Mouse (Mus musculus): ENCODE results near the gene Dnal4. TPM values are rescaled to one million over a fixed set of nuclear protein-coding genes. Genes with fewer than 3 reads are reported as not detected.

Dnal4 gene
- polyA plus RNA-seq, 1 experiment from 2014 or later: 51.2 TPM

DNA sequence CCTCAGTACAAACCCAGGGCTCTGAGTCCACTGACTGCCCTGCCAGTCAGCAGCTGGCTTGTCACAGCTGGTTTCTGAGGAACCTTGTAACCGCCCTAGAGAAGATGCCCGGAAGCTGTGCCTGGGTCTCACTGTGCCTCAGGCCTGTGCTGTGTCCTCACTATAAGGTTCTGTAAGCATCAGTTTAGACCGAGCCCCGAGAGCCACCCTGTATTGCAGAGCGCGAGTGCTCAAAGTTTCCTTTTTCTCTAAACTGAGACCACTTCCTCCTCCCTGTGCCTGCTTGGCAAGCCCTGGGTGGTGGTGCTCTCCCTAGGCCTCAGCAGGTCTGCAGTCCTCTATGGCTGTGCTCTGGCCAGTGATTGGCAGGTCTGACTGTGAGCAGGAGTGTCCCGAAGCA lies 28.5 kb downstream of the Dnal4 start:
- no peaks in the 10 kb centered on the region for H3K36me3 ChIP-seq (ENCODE audit: control insufficient read depth, insufficient read depth, low read length)
- H3K27ac ChIP-seq (ENCODE audit: low read length): no peak overlapping the region
- ATAC-seq (ENCODE audit: insufficient read depth, low FRiP score): no peak
- no peaks in the 10 kb centered on the region for H3K9me3 ChIP-seq (replicated peaks; ENCODE audit: control insufficient read depth, low read length)
- no peak overlapping the region for H3K4me2 ChIP-seq (ENCODE audit: low read depth, low read length)
- no peak overlapping the region for H3K4me3 ChIP-seq (replicated peaks; ENCODE audit: low read length)
- no peaks in the 10 kb centered on the region for H3K27me3 ChIP-seq (ENCODE audit: control insufficient read depth, insufficient read depth, low read length)
- no peak overlapping the region for H3K9ac ChIP-seq (ENCODE audit: low read length)
- WGBS: 85% methylated on average over 7 of the region's 7 CpGs
- H3K4me1 ChIP-seq (ENCODE audit: control insufficient read depth, insufficient read depth, low read length): no peaks in the 10 kb centered on the region

DNA sequence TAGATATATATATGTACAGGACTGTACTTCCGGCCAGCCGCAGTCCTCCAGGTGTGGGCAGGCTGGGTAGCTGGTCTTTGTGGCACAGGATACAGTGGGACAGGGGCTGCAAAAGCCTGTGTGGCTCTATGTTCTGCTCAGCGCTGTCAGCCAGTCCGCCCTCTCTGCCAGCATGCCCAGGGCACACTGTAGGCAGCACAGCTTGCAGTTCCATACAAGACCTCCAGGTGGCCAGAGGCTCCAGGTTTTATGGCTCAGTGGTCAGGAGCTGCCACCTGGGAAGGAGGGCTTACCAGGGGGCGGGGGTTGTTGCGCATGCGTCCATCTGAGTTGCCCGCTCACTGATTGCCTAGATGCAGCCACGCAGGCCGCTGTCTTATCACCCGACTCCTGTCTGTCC lies 29.7 kb downstream of the Dnal4 start:
- Histone ChIP-seq H3K4me1 (ENCODE audit: control insufficient read depth, insufficient read depth, low read length) (no peaks in the 10 kb centered on the region), H3K4me2 (ENCODE audit: low read depth, low read length) (no peak overlapping the region), H3K27me3 (ENCODE audit: control insufficient read depth, insufficient read depth, low read length) (no peaks in the 10 kb centered on the region), H3K9ac (ENCODE audit: low read length) (no peak overlapping the region), H3K4me3 (replicated peaks; ENCODE audit: low read length) (no peak overlapping the region), H3K36me3 (ENCODE audit: control insufficient read depth, insufficient read depth, low read length) (no peaks in the 10 kb centered on the region), H3K27ac (ENCODE audit: low read length) (no peak overlapping the region), H3K9me3 (replicated peaks; ENCODE audit: control insufficient read depth, low read length) (no peaks in the 10 kb centered on the region)
- no peak for ATAC-seq (ENCODE audit: insufficient read depth, low FRiP score)
- WGBS: 57% methylated on average over 11 of the region's 11 CpGs

DNA sequence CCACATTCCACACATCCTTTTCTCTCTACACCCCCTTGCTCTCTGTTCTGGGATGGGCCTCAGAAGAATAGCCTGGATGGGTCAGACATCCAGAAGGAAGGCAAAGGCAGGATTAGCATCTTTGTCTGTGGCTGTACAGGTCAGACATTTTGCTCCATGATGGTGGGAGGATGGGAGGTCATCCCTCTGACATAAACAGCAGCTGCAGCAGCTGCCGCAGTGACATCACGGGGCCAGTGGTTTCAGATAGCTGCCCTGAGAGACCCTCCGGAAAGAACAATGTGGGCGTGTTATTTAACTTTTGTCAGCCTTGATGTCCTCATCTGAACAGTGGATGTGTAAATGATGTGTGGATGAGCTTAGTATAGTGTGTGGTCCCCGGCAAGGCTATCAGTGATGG lies 31.8 kb downstream of the Dnal4 start:
- Histone ChIP-seq H3K4me3 (replicated peaks; ENCODE audit: low read length) (no peak overlapping the region), H3K27me3 (ENCODE audit: control insufficient read depth, insufficient read depth, low read length) (no peaks in the 10 kb centered on the region), H3K9ac (ENCODE audit: low read length) (no peak overlapping the region), H3K36me3 (ENCODE audit: control insufficient read depth, insufficient read depth, low read length) (no peaks in the 10 kb centered on the region), H3K4me1 (ENCODE audit: control insufficient read depth, insufficient read depth, low read length) (peaks cover 7% of the 10 kb centered on the region), H3K9me3 (replicated peaks; ENCODE audit: control insufficient read depth, low read length) (no peaks in the 10 kb centered on the region), H3K27ac (ENCODE audit: low read length) (no peak overlapping the region), H3K4me2 (ENCODE audit: low read depth, low read length) (no peak overlapping the region)
- WGBS: 83% methylated on average over 5 of the region's 5 CpGs
- ATAC-seq (ENCODE audit: insufficient read depth, low FRiP score): no peak

DNA sequence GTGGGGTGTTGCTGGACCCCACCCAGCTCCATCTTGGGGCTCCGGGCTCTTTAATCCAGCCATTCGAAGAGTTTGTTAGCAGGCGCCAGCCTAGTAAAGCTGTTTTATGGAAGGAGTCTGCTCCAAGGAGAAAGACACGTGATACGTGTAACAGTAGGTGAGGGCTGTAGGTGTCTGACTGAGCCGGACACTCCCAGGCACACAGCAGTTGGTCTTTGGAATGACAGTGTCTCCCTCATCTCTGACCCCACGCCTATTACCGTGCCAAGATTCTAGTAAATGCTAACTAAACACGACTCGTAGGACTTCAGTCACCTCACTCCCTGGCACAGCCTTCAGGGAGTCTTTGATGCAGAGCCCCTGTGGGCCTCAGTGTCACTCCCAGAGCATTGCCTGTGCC lies 32.3 kb downstream of the Dnal4 start:
- WGBS: 78% methylated on average over 10 of the region's 10 CpGs
- H3K9me3 ChIP-seq (replicated peaks; ENCODE audit: control insufficient read depth, low read length): no peaks in the 10 kb centered on the region
- H3K4me1 ChIP-seq (ENCODE audit: control insufficient read depth, insufficient read depth, low read length): peaks cover 10% of the 10 kb centered on the region
- H3K4me3 ChIP-seq (replicated peaks; ENCODE audit: low read length): no peak overlapping the region
- H3K9ac ChIP-seq (ENCODE audit: low read length): no peak overlapping the region
- H3K4me2 ChIP-seq (ENCODE audit: low read depth, low read length): no peak overlapping the region
- no peak overlapping the region for H3K27ac ChIP-seq (ENCODE audit: low read length)
- H3K27me3 ChIP-seq (ENCODE audit: control insufficient read depth, insufficient read depth, low read length): no peaks in the 10 kb centered on the region
- no peaks in the 10 kb centered on the region for H3K36me3 ChIP-seq (ENCODE audit: control insufficient read depth, insufficient read depth, low read length)
- ATAC-seq (ENCODE audit: insufficient read depth, low FRiP score): no peak

DNA sequence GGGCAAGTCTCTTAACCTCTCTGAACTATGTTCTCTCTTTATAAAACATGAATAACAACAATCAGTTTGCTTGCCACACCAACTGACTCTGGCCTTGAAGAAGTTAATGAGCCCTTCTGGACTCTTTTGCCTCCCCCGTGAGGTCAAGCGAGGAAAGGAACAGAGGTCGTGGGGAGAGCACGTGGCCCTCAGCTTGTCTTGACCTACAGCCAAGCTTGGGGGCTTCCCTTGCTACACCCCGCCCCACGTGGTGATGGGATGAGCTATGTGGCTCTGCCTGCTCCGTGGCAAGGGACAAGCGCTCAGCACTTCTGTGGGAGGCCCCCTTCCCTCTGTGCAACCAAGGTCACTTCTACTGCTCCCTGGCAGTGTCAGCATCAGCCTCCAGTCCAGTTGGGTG lies 32.9 kb downstream of the Dnal4 start:
- no peak overlapping the region for H3K27ac ChIP-seq (ENCODE audit: low read length)
- H3K27me3 ChIP-seq (ENCODE audit: control insufficient read depth, insufficient read depth, low read length): no peaks in the 10 kb centered on the region
- no peaks in the 10 kb centered on the region for H3K36me3 ChIP-seq (ENCODE audit: control insufficient read depth, insufficient read depth, low read length)
- no peak overlapping the region for H3K4me3 ChIP-seq (replicated peaks; ENCODE audit: low read length)
- 75% methylated on average over 8 of the region's 8 CpGs for whole genome bisulfite sequencing
- H3K9me3 ChIP-seq (replicated peaks; ENCODE audit: control insufficient read depth, low read length): no peaks in the 10 kb centered on the region
- peaks cover 12% of the 10 kb centered on the region for H3K4me1 ChIP-seq (ENCODE audit: control insufficient read depth, insufficient read depth, low read length)
- no peak overlapping the region for H3K4me2 ChIP-seq (ENCODE audit: low read depth, low read length)
- H3K9ac ChIP-seq (ENCODE audit: low read length): no peak overlapping the region
- ATAC-seq (ENCODE audit: insufficient read depth, low FRiP score): no peak

DNA sequence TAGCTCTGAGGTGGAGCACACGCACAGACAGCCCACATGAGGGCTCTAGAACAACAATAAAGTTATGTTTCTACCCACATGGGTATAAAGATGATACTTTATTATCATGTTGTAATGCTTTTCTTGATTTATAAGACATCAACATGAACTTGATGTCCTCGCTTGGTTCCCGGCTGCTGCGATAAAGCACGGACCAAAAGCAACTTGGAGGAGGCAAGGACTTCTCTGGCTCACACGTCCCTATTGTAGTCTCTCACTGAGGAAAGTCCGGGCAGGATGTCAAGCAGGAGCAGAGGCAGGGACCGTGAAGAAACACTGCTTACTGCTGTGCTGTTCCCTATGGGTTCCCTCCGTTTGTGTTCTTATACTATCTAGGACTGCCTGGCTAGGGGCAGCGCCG lies 33.6 kb downstream of the Dnal4 start:
- Histone ChIP-seq H3K36me3 (ENCODE audit: control insufficient read depth, insufficient read depth, low read length) (0 out of 2 replicates have a peak, but pooled peaks cover 3% of the 10 kb centered on the region), H3K4me1 (ENCODE audit: control insufficient read depth, insufficient read depth, low read length) (peaks cover 12% of the 10 kb centered on the region), H3K9ac (ENCODE audit: low read length) (no peak overlapping the region), H3K9me3 (replicated peaks; ENCODE audit: control insufficient read depth, low read length) (no peaks in the 10 kb centered on the region), H3K27ac (ENCODE audit: low read length) (no peak overlapping the region), H3K4me3 (replicated peaks; ENCODE audit: low read length) (no peak overlapping the region), H3K27me3 (ENCODE audit: control insufficient read depth, insufficient read depth, low read length) (no peaks in the 10 kb centered on the region), H3K4me2 (ENCODE audit: low read depth, low read length) (no peak overlapping the region)
- WGBS: 91% methylated on average over 11 of the region's 11 CpGs
- ATAC-seq (ENCODE audit: insufficient read depth, low FRiP score): no peak

DNA sequence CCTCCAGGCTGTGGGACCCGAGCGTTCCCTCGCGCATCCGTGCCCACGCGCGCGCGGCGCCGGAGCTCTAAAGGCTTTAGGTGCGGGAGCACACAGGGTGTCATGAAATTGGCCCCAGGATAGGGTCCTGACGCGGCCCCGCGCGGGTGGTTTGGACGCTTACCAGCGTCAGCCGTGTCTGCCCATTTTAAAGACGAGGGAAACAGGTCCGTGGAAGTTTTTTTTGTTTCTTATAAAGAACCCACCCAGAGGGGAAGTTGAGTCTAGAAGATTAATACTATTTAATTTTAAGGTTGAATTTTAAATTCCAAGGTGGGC lies 35.0 kb downstream of the Dnal4 start:
- Histone ChIP-seq H3K9me3 (replicated peaks; ENCODE audit: control insufficient read depth, low read length) (no peaks in the 10 kb centered on the region), H3K27ac (ENCODE audit: low read length) (no peak overlapping the region), H3K9ac (ENCODE audit: low read length) (peak overlapping the region; percentile 94), H3K4me3 (replicated peaks; ENCODE audit: low read length) (peak overlapping the region; percentile 95), H3K27me3 (ENCODE audit: control insufficient read depth, insufficient read depth, low read length) (no peaks in the 10 kb centered on the region), H3K4me2 (ENCODE audit: low read depth, low read length) (peak overlapping the region; percentile 87), H3K4me1 (ENCODE audit: control insufficient read depth, insufficient read depth, low read length) (peaks cover 12% of the 10 kb centered on the region), H3K36me3 (ENCODE audit: control insufficient read depth, insufficient read depth, low read length) (peaks cover 12% of the 10 kb centered on the region; the same call in 1 of the 2 replicates)
- under 1% methylated on average over 23 of the region's 23 CpGs for WGBS
- ATAC-seq (ENCODE audit: insufficient read depth, low FRiP score): no peak

DNA sequence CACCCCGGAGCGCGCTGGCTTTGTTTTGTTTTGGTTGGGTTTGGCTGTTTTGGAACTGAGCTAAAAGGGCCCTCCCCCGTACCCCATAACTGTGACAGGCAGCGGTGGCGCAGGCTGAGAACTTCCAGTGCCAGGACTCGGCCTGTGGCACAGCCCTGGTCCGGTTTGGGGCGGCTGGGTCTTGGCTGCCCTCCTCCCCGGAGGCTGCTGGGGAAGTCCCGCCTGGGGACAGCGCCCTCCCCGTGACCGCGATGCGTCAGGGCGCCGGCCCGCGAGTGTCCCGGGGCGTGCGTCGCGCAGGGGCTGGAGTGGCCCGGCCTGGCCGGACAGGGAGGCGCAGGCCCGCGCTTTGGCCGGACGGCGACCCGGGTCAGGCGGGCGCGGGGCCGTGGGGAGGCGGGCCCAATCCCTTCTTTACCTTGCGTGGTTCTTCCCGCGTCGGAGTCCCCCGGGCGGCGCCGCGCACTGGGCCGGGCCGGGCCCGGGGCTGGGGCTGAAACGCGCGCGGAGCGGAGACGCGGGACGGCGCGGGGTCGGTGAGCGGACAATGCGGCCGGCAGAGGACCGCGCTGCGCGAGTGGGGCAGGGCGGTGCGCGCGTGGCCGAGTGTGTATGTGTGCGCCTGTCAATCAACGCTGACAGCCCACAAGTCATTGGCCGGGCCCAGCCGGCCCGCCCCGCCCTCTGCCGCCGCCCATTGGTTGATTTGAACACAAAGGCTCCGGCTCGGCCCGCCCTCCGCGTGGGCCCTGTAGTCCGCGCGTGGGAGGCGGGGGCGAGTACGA lies 35.5 kb downstream of the Dnal4 start, which contains the start of gene Sun2:
Gene Sun2, minus strand, starts transcription at position 616 of the 785 bp plus-strand sequence.
- Histone ChIP-seq H3K4me1 (ENCODE audit: control insufficient read depth, insufficient read depth, low read length) (peaks cover 12% of the 10 kb centered on the region), H3K27ac (ENCODE audit: low read length) (peak within 1 kb of the TSS; percentile 50), H3K36me3 (ENCODE audit: control insufficient read depth, insufficient read depth, low read length) (peaks cover 12% of the 10 kb centered on the region; the same call in 1 of the 2 replicates), H3K4me2 (ENCODE audit: low read depth, low read length) (peak within 1 kb of the TSS; percentile 87), H3K4me3 (replicated peaks; ENCODE audit: low read length) (peak within 1 kb of the TSS; percentile 95), H3K9ac (ENCODE audit: low read length) (peak within 1 kb of the TSS; percentile 94), H3K27me3 (ENCODE audit: control insufficient read depth, insufficient read depth, low read length) (no peaks in the 10 kb centered on the region), H3K9me3 (replicated peaks; ENCODE audit: control insufficient read depth, low read length) (no peaks in the 10 kb centered on the region)
- ATAC-seq (ENCODE audit: insufficient read depth, low FRiP score): peak; percentile 91
- under 1% methylated on average over 92 of the region's 93 CpGs for WGBS

DNA sequence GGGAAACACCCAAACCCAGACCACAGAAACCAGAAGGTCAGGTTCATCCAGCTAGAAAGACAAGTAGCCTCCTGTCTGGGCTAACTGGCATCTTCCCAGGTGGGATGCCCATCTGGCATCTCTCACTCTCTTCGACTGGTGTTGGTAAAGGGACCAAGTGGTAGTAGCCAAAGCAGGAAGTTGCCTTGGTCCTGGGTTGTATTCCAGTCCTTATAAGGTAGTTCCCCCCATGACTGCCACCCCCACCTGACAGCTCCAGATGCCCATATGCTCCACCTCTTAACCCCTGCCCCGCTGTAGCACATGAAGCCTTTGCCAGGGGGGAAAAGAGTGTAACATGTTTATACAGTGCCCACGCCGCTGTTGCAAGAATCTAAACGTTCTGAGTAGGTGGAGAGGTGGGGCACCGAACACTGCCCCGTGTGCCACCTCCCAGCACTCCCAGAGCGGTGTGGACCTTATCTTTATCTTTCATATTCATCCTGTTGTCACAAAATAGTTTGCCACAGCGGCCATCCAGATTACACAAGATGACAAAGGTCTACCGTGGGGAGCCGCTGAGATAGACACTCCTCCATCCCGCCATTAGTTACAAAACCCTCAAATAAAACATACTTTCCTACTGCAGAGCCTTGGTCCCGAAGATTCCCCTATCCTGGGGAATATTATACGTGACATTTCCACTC lies 36.3 kb downstream of the Dnal4 start:
- 11% methylated on average over 14 of the region's 14 CpGs for WGBS
- Histone ChIP-seq H3K4me2 (ENCODE audit: low read depth, low read length) (peak overlapping the region; percentile 87), H3K27ac (ENCODE audit: low read length) (peak overlapping the region; percentile 50), H3K9ac (ENCODE audit: low read length) (peak overlapping the region; percentile 94), H3K4me1 (ENCODE audit: control insufficient read depth, insufficient read depth, low read length) (peaks cover 12% of the 10 kb centered on the region), H3K4me3 (replicated peaks; ENCODE audit: low read length) (peak overlapping the region; percentile 95), H3K27me3 (ENCODE audit: control insufficient read depth, insufficient read depth, low read length) (no peaks in the 10 kb centered on the region), H3K9me3 (replicated peaks; ENCODE audit: control insufficient read depth, low read length) (no peaks in the 10 kb centered on the region), H3K36me3 (ENCODE audit: control insufficient read depth, insufficient read depth, low read length) (peaks cover 12% of the 10 kb centered on the region; the same call in 1 of the 2 replicates)
- ATAC-seq (ENCODE audit: insufficient read depth, low FRiP score): no peak

Data from stomach, embryonic 16.5 days (tissue).